Mouse (Mus musculus) MEL (cell line): ENCODE measurements at regions not wholly inside any gene's neighbourhood (a gene's known extent, or its start where the extent isn't known, plus 50 kb on each side); places are given as distances from the start of the nearest gene placed in this dataset.

Experiments
- CTCF ChIP-seq, 3 experiments: IDR thresholded peaks in 2 of 3; conservative IDR thresholded peaks in 1 of 3; 2 replicates each; pipeline ENCODE4 v1.5.1; 2011 to 2012; ENCODE audit warnings: low read length in 3 of 3, low read depth in 2 of 3, mild to moderate bottlenecking in 2 of 3, improper control_type of control experiment in 1 of 3, inconsistent platforms in 1 of 3, mixed read lengths in 1 of 3, moderate library complexity in 1 of 3; ENCODE audit not compliant: control insufficient read depth in 1 of 3, insufficient read depth in 1 of 3, poor library complexity in 1 of 3, severe bottlenecking in 1 of 3
- ETS1 ChIP-seq: IDR thresholded peaks from 2 replicates; pipeline ENCODE4 v1.6.1; 2012; ENCODE audit warnings: low read depth, mild to moderate bottlenecking, inconsistent platforms, low read length, improper control_type of control experiment, moderate library complexity
- MEF2A ChIP-seq: IDR thresholded peaks from 2 replicates; pipeline ENCODE4 v1.6.1; 2014; ENCODE audit warnings: low read depth, mild to moderate bottlenecking, inconsistent platforms, low read length, improper control_type of control experiment; ENCODE audit not compliant: poor library complexity, insufficient replicate concordance, severe bottlenecking; ENCODE audit errors: extremely low read depth
- MXI1 ChIP-seq: IDR thresholded peaks from 2 replicates; pipeline ENCODE4 v1.6.1; 2011; ENCODE audit warnings: mild to moderate bottlenecking, low read depth, low read length, improper control_type of control experiment
- NELFE ChIP-seq: IDR thresholded peaks from 2 replicates; pipeline ENCODE4 v1.6.1; 2011; ENCODE audit warnings: low read depth, low read length, improper control_type of control experiment
- POLR2A ChIP-seq, 2 experiments: IDR thresholded peaks; 2 replicates each; pipeline ENCODE4 v1.6.1; 2011 to 2012; ENCODE audit warnings: low read length in 2 of 2, mild to moderate bottlenecking in 2 of 2, control low read depth in 1 of 2, improper control_type of control experiment in 1 of 2, low read depth in 1 of 2, moderate library complexity in 1 of 2; ENCODE audit not compliant: control insufficient read depth in 1 of 2, insufficient read depth in 1 of 2, poor library complexity in 1 of 2
- SMC3 ChIP-seq: IDR thresholded peaks from 2 replicates; pipeline ENCODE4 v1.6.1; 2011; ENCODE audit warnings: low read depth, low read length, improper control_type of control experiment
- TAL1 ChIP-seq: IDR thresholded peaks from 2 replicates; pipeline ENCODE4 v1.6.1; 2012; ENCODE audit warnings: mild to moderate bottlenecking, inconsistent platforms, low read length, moderate library complexity, mixed read lengths
- USF2 ChIP-seq, 2 experiments: IDR thresholded peaks; 2 replicates each; pipeline ENCODE4 v1.6.1; 2011 to 2012; ENCODE audit warnings: improper control_type of control experiment in 2 of 2, low read length in 2 of 2, borderline replicate concordance in 1 of 2, inconsistent platforms in 1 of 2, low read depth in 1 of 2, mild to moderate bottlenecking in 1 of 2; ENCODE audit not compliant: insufficient read depth in 1 of 2
- ZC3H11A ChIP-seq: IDR thresholded peaks from 2 replicates; pipeline ENCODE4 v1.6.1; 2012; ENCODE audit warnings: low read depth, mild to moderate bottlenecking, inconsistent platforms, low read length, improper control_type of control experiment
- ZNF384 ChIP-seq: IDR thresholded peaks from 2 replicates; pipeline ENCODE4 v1.6.1; 2012; ENCODE audit warnings: low read depth, mild to moderate bottlenecking, inconsistent platforms, low read length, improper control_type of control experiment

DNA sequence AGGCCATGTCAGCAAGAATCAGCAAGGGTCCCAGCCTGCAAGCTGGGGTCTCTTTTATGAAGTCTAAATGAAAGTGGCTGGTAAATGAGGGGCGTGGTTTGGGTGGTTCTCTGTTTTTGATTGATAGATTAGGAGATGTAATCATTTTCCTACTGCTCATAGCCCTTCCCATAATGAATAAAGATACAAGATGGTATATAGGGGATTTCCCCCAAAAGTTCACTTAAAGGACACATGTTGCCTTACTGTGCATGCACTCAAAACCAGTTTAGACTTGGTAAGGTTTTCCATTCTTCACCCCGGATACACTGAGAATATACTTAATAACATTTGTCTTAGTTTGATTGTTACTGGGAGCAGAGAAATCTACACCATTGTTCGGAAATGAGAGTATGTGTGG is 262.4 kb upstream of the Zfp703 start:
- no peak for TF ChIP-seq MXI1
- no peak for TF ChIP-seq ZNF384
- TF ChIP-seq TAL1 = no peak
- TF ChIP-seq CTCF (IDR thresholded peaks at IDR 0.05 in 2 of 3, conservative IDR thresholded peaks at IDR 0.05 in 1 of 3; ENCODE audit: control insufficient read depth in 1 of 3, insufficient read depth in 1 of 3, low read depth in 2 of 3, low read length in 3 of 3, poor library complexity in 1 of 3, severe bottlenecking in 1 of 3) = no peak
- no peak for TF ChIP-seq MEF2A
- no peak for TF ChIP-seq ETS1
- no peak for TF ChIP-seq NELFE
- TF ChIP-seq ZC3H11A = no peak
- no peak for TF ChIP-seq USF2 (IDR thresholded peaks at IDR 0.05; ENCODE audit: borderline replicate concordance in 1 of 2, insufficient read depth in 1 of 2, low read depth in 1 of 2, low read length in 2 of 2)
- TF ChIP-seq SMC3 = no peak
- no peak for TF ChIP-seq POLR2A (IDR thresholded peaks at IDR 0.05; ENCODE audit: control insufficient read depth in 1 of 2, insufficient read depth in 1 of 2, low read depth in 1 of 2, low read length in 2 of 2, poor library complexity in 1 of 2)
